Mouse (Mus musculus): ENCODE measurements around the gene Arpc1a. TPM values are rescaled to one million over a fixed set of nuclear protein-coding genes. Genes with fewer than 3 reads are reported as not detected.

Gene Arpc1a
- polyA plus RNA-seq, 1 experiment = 253 TPM

DNA sequence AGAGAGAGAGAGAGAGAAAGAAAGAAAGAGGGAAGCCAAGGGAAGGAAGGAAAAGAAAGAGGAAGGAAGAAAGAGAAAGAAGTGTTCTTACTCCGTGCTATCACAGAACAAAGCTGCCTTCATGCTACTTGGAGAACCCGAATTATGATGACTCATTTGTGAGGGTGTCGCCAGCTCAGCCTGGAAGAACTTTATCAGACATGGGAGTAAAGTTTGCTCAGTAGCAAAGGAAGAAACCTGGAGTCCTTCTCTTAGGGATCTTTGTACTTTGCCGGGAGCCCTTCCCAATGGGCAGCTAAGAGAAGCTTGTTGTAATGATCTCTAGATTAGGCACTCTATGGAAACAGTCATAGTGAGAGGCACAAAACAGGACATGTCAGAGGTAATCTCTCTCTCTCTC lies 19.1 kb downstream of the Arpc1a start:
- Histone ChIP-seq H3K4me1 (ENCODE audit: control insufficient read depth, insufficient read depth, low read length) (0 out of 2 replicates have a peak, but pooled peaks cover 2% of the 10 kb centered on the region), H3K27ac (ENCODE audit: insufficient read depth, low read length) (no peak overlapping the region), H3K4me3 (ENCODE audit: insufficient read depth, low read length) (no peak overlapping the region)
- no peak for TF ChIP-seq CTCF (IDR thresholded peaks at IDR 0.05; ENCODE audit: extremely low read depth, insufficient read depth, low read length)
- TF ChIP-seq POLR2A (IDR thresholded peaks at IDR 0.05; ENCODE audit: extremely low read depth, insufficient read depth, low read length) = no peak

GRCm38 (mm10) chr5:145104328-145104727 lies 20.7 kb downstream of the Arpc1a start:
- peak overlapping the region; percentile 79 for H3K27ac ChIP-seq (ENCODE audit: insufficient read depth, low read length)
- TF ChIP-seq POLR2A (IDR thresholded peaks at IDR 0.05; ENCODE audit: extremely low read depth, insufficient read depth, low read length) = peak; percentile 31; the same call in 1 of the 2 replicates
- TF ChIP-seq CTCF (IDR thresholded peaks at IDR 0.05; ENCODE audit: extremely low read depth, insufficient read depth, low read length) = no peak
- 0 out of 2 replicates have a peak, but pooled peaks cover 2% of the 10 kb centered on the region for H3K4me1 ChIP-seq (ENCODE audit: control insufficient read depth, insufficient read depth, low read length)
- H3K4me3 ChIP-seq (ENCODE audit: insufficient read depth, low read length) = no peak overlapping the region

DNA sequence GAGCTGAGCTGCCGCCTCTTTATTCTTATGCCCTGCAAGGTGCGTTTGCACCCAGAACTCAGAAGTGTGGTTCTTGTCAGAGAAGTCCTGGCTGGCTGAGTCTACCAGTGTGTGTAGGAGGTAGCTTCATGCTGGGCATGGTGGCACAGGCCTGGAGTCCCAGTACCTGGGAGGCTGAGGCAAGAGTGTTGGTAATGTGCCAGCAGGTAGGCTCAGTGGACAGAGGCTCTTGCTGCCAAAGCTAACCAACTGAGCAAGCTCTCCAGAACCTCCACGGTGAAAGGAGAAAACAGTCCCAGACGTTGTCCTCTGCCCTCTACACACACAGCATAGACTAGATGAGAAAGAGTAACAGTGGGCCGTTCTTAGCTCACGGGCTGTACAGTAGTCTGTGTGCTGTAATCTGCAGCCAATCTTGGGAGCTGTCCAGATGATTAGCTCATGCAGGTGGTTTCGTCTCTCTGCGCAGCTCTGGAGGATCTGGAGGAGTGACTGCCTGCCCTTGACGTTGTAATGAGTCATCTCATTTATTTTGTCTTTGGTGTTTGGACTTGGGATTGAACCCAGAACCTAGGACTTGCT lies 22.2 kb downstream of the Arpc1a start:
- 0 out of 2 replicates have a peak overlapping the region, but pooled peaks have one; percentile 32 for H3K27ac ChIP-seq (ENCODE audit: insufficient read depth, low read length)
- H3K4me3 ChIP-seq (ENCODE audit: insufficient read depth, low read length) = no peak overlapping the region
- no peak for TF ChIP-seq CTCF (IDR thresholded peaks at IDR 0.05; ENCODE audit: extremely low read depth, insufficient read depth, low read length)
- no peak for TF ChIP-seq POLR2A (IDR thresholded peaks at IDR 0.05; ENCODE audit: extremely low read depth, insufficient read depth, low read length)
- 0 out of 2 replicates have a peak, but pooled peaks cover 2% of the 10 kb centered on the region for H3K4me1 ChIP-seq (ENCODE audit: control insufficient read depth, insufficient read depth, low read length)

GRCm38 (mm10) chr5:145110401-145110800 lies 26.8 kb downstream of the Arpc1a start:
- H3K4me1 ChIP-seq (ENCODE audit: control insufficient read depth, insufficient read depth, low read length) = 0 out of 2 replicates have a peak, but pooled peaks cover 2% of the 10 kb centered on the region
- H3K27ac ChIP-seq (ENCODE audit: insufficient read depth, low read length) = no peak overlapping the region
- H3K4me3 ChIP-seq (ENCODE audit: insufficient read depth, low read length) = no peak overlapping the region
- TF ChIP-seq POLR2A (IDR thresholded peaks at IDR 0.05; ENCODE audit: extremely low read depth, insufficient read depth, low read length) = no peak
- no peak for TF ChIP-seq CTCF (IDR thresholded peaks at IDR 0.05; ENCODE audit: extremely low read depth, insufficient read depth, low read length)

GRCm38 (mm10) chr5:145112566-145112965 lies 28.9 kb downstream of the Arpc1a start:
- Histone ChIP-seq H3K27ac (ENCODE audit: insufficient read depth, low read length) (no peak overlapping the region), H3K4me3 (ENCODE audit: insufficient read depth, low read length) (no peak overlapping the region), H3K4me1 (ENCODE audit: control insufficient read depth, insufficient read depth, low read length) (no peaks in the 10 kb centered on the region)
- TF ChIP-seq POLR2A (IDR thresholded peaks at IDR 0.05; ENCODE audit: extremely low read depth, insufficient read depth, low read length) (no peak), CTCF (IDR thresholded peaks at IDR 0.05; ENCODE audit: extremely low read depth, insufficient read depth, low read length) (no peak)

DNA sequence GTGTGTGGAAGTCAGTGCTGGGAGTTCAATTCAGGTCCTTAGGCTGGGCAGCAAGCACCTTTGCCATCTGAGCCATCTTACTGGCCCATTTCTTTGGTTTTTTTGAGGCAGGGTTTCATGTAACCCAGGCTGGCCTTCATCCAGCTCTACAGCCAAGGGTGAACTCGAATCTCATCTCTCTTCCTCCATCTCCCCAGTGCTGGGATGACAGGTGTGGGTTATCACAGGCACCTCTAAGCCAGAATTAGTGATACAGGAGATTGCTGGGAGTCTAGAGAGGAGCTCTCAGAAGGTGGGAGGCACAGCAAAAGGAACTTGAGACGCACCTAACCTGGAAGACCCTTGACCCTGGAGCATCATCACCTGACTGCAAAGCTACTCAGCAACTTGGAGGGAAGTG lies 29.8 kb downstream of the Arpc1a start:
- Histone ChIP-seq H3K27ac (ENCODE audit: insufficient read depth, low read length) (no peak overlapping the region), H3K4me1 (ENCODE audit: control insufficient read depth, insufficient read depth, low read length) (no peaks in the 10 kb centered on the region), H3K4me3 (ENCODE audit: insufficient read depth, low read length) (no peak overlapping the region)
- no peak for TF ChIP-seq CTCF (IDR thresholded peaks at IDR 0.05; ENCODE audit: extremely low read depth, insufficient read depth, low read length)
- no peak for TF ChIP-seq POLR2A (IDR thresholded peaks at IDR 0.05; ENCODE audit: extremely low read depth, insufficient read depth, low read length)

GRCm38 (mm10) chr5:145114071-145114605 lies 30.5 kb downstream of the Arpc1a start, which contains the start of gene Arpc1b:
Arpc1b (plus strand) TSS chr5:145114215.
- Histone ChIP-seq H3K4me3 (ENCODE audit: insufficient read depth, low read length) (peak within 1 kb of the TSS; percentile 61), H3K27ac (ENCODE audit: insufficient read depth, low read length) (peak within 1 kb of the TSS; percentile 67)
- no peak for TF ChIP-seq CTCF (IDR thresholded peaks at IDR 0.05; ENCODE audit: extremely low read depth, insufficient read depth, low read length)
- no peak for TF ChIP-seq POLR2A (IDR thresholded peaks at IDR 0.05; ENCODE audit: extremely low read depth, insufficient read depth, low read length)

GRCm38 (mm10) chr5:145114606-145115473 lies 31.2 kb downstream of the Arpc1a start:
- TF ChIP-seq CTCF (IDR thresholded peaks at IDR 0.05; ENCODE audit: extremely low read depth, insufficient read depth, low read length) (no peak), POLR2A (IDR thresholded peaks at IDR 0.05; ENCODE audit: extremely low read depth, insufficient read depth, low read length) (no peak)
- Histone ChIP-seq H3K4me1 (ENCODE audit: control insufficient read depth, insufficient read depth, low read length) (no peaks in the 10 kb centered on the region), H3K27ac (ENCODE audit: insufficient read depth, low read length) (peak overlapping the region; percentile 67), H3K4me3 (ENCODE audit: insufficient read depth, low read length) (peak overlapping the region; percentile 61)

More at GRCm38 (mm10) chr5:145114071-145114605, 30.5 kb downstream of the Arpc1a start, which contains the start of gene Arpc1b:
- H3K4me1 ChIP-seq (ENCODE audit: control insufficient read depth, insufficient read depth, low read length) = no peaks in the 10 kb centered on the region

- no peak for TF ChIP-seq POLR2A (IDR thresholded peaks at IDR 0.05; ENCODE audit: extremely low read depth, insufficient read depth, low read length)
- no peak for TF ChIP-seq CTCF (IDR thresholded peaks at IDR 0.05; ENCODE audit: extremely low read depth, insufficient read depth, low read length)
These were observed 32.1 kb downstream of the Arpc1a start for GRCm38 (mm10) chr5:145115736-145116135.

More at GRCm38 (mm10) chr5:145115736-145116135, 32.1 kb downstream of the Arpc1a start:
- Histone ChIP-seq H3K4me3 (ENCODE audit: insufficient read depth, low read length) (no peak overlapping the region), H3K4me1 (ENCODE audit: control insufficient read depth, insufficient read depth, low read length) (no peaks in the 10 kb centered on the region), H3K27ac (ENCODE audit: insufficient read depth, low read length) (0 out of 2 replicates have a peak overlapping the region, but pooled peaks have one; percentile 5)
